Mouse (Mus musculus): ENCODE data around the gene Chrna1. TPM values are rescaled to one million over a fixed set of nuclear protein-coding genes. Genes with fewer than 3 reads are reported as not detected.
"Not testable (repeated sequence)": the region's sequence is repeated elsewhere in the genome, so short reads cannot be mapped to it uniquely, and the experiment has no call there.

Chrna1 gene
- total RNA-seq, 2 experiments from 2014 or later = 0.12 to 0.25 TPM

- intact Hi-C loops (cut with DNase I) = loop anchor here (5.0 kb wide), 1 partner anchor 321 kb away; the partner anchor contains the start of gene Atf2
- TF ChIP-seq CTCF (IDR thresholded peaks at IDR 0.05) = no peak
- 0 out of 2 replicates have a peak overlapping the region, but pooled peaks have one; percentile 87 for H3K27ac ChIP-seq
- H3K4me3 ChIP-seq = no peak overlapping the region
- DNase-seq (ENCODE audit: extremely low spot score in 1 of 2, low spot score in 2 of 2) = no peak
Measured at GRCm38 (mm10) chr2:73571304-73571703, 8.8 kb downstream of the Chrna1 start.

- intact Hi-C loops (cut with DNase I) = no loop called here
- DNase-seq (ENCODE audit: extremely low spot score in 1 of 2, low spot score in 2 of 2) = peak; percentile 50 to 59
- peak; percentile 95 for TF ChIP-seq CTCF (IDR thresholded peaks at IDR 0.05)
- H3K4me3 ChIP-seq = peak overlapping the region; percentile 39
- H3K27ac ChIP-seq = no peak overlapping the region
Measured at GRCm38 (mm10) chr2:73566989-73567605, 13.0 kb downstream of the Chrna1 start.

- intact Hi-C loops (cut with DNase I) = no loop called here
- H3K27ac ChIP-seq = no peak overlapping the region
- no peak for DNase-seq (ENCODE audit: extremely low spot score in 1 of 2, low spot score in 2 of 2)
- TF ChIP-seq CTCF (IDR thresholded peaks at IDR 0.05) = peak; percentile 45
- H3K4me3 ChIP-seq = no peak overlapping the region
Measured at GRCm38 (mm10) chr2:73566162-73566561, 14.0 kb downstream of the Chrna1 start.

- intact Hi-C loops (cut with DNase I) = no loop called here
- no peak for TF ChIP-seq CTCF (IDR thresholded peaks at IDR 0.05)
- Histone ChIP-seq H3K27ac (no peak overlapping the region), H3K4me3 (no peak overlapping the region)
- no peak for DNase-seq (ENCODE audit: extremely low spot score in 1 of 2, low spot score in 2 of 2)
Measured at GRCm38 (mm10) chr2:73563690-73564089, 16.4 kb downstream of the Chrna1 start.

GRCm38 (mm10) chr2:73562656-73563055 is 17.5 kb downstream of the Chrna1 start:
- intact Hi-C loops (cut with DNase I) = no loop called here
- DNase-seq (ENCODE audit: extremely low spot score in 1 of 2, low spot score in 2 of 2) = no peak
- Histone ChIP-seq H3K4me3 (no peak overlapping the region), H3K27ac (no peak overlapping the region)
- no peak for TF ChIP-seq CTCF (IDR thresholded peaks at IDR 0.05)

- TF ChIP-seq CTCF (IDR thresholded peaks at IDR 0.05) = peak; percentile 56
- H3K4me3 ChIP-seq = peak overlapping the region; percentile 21
- no peak overlapping the region for H3K27ac ChIP-seq
- no peak for DNase-seq (ENCODE audit: extremely low spot score in 1 of 2, low spot score in 2 of 2)
- intact Hi-C loops (cut with DNase I) = no loop called here
Measured at GRCm38 (mm10) chr2:73561665-73562063, 18.5 kb downstream of the Chrna1 start.

GRCm38 (mm10) chr2:73560899-73561664 is 19.1 kb downstream of the Chrna1 start:
- no peak for TF ChIP-seq CTCF (IDR thresholded peaks at IDR 0.05)
- intact Hi-C loops (cut with DNase I) = no loop called here
- no peak overlapping the region for H3K27ac ChIP-seq
- no peak for DNase-seq (ENCODE audit: extremely low spot score in 1 of 2, low spot score in 2 of 2)
- H3K4me3 ChIP-seq = peak overlapping the region; percentile 35

- intact Hi-C loops (cut with DNase I) = no loop called here
- no peak for TF ChIP-seq CTCF (IDR thresholded peaks at IDR 0.05)
- DNase-seq (ENCODE audit: extremely low spot score in 1 of 2, low spot score in 2 of 2) = no peak
- Histone ChIP-seq H3K4me3 (peak overlapping the region; percentile 35; the same call in 1 of the 2 replicates), H3K27ac (no peak overlapping the region)
Measured at GRCm38 (mm10) chr2:73560445-73560844, 19.7 kb downstream of the Chrna1 start.

GRCm38 (mm10) chr2:73557956-73558355 is 22.2 kb downstream of the Chrna1 start:
- intact Hi-C loops (cut with DNase I) = no loop called here
- H3K4me3 ChIP-seq = no peak overlapping the region

GRCm38 (mm10) chr2:73557061-73557460 is 23.1 kb downstream of the Chrna1 start:
- intact Hi-C loops (cut with DNase I); H3K27ac ChIP-seq; DNase-seq (ENCODE audit: extremely low spot score in 1 of 2, low spot score in 2 of 2); H3K4me3 ChIP-seq: not testable (repeated sequence)

More at GRCm38 (mm10) chr2:73557956-73558355, 22.2 kb downstream of the Chrna1 start:
- H3K27ac ChIP-seq = no peak overlapping the region
- DNase-seq (ENCODE audit: extremely low spot score in 1 of 2, low spot score in 2 of 2) = no peak
- no peak for TF ChIP-seq CTCF (IDR thresholded peaks at IDR 0.05)

GRCm38 (mm10) chr2:73554389-73554788 is 25.7 kb downstream of the Chrna1 start:
- no peak for DNase-seq (ENCODE audit: extremely low spot score in 1 of 2, low spot score in 2 of 2)
- Histone ChIP-seq H3K4me3 (no peak overlapping the region), H3K27ac (no peak overlapping the region)
- no peak for TF ChIP-seq CTCF (IDR thresholded peaks at IDR 0.05)
- intact Hi-C loops (cut with DNase I) = loop anchor here (5.0 kb wide), 1 partner anchor 1103 kb away; the partner anchor contains the start of gene Evx2

- DNase-seq (ENCODE audit: extremely low spot score in 1 of 2, low spot score in 2 of 2) = no peak
- intact Hi-C loops (cut with DNase I) = loop anchor here (5.0 kb wide), 1 partner anchor 1104 kb away; the partner anchor contains the start of gene Evx2
Measured at GRCm38 (mm10) chr2:73552926-73553325, 27.2 kb downstream of the Chrna1 start.

More at GRCm38 (mm10) chr2:73552926-73553325, 27.2 kb downstream of the Chrna1 start:
- TF ChIP-seq CTCF (IDR thresholded peaks at IDR 0.05) = no peak
- H3K27ac ChIP-seq = no peak overlapping the region
- H3K4me3 ChIP-seq = no peak overlapping the region

Data from left cerebral cortex, adult 2 months (tissue).